Mouse (Mus musculus) MN1 (cell line): ENCODE data around the gene Bpifc.
A peak's percentile ranks its signal among the peaks of the same experiment; 100 is the strongest.
"Not testable (repeated sequence)": the region's sequence is repeated elsewhere in the genome, so short reads cannot be mapped to it uniquely, and the experiment has no call there.

Source experiments
- DNase-seq: peaks from one replicate; pipeline ENCODE4 v3.0.0-alpha.2; 2016; ENCODE audit warnings: low spot score

Gene Bpifc

GRCm38 (mm10) chr10:86011781-86012180 lies at the start of gene Bpifc:
Gene Bpifc, minus strand, starts transcription at chr10:86011895.
- peak; percentile 42 for DNase-seq

GRCm38 (mm10) chr10:86060267-86060666 lies 48.6 kb upstream of the Bpifc start:
- DNase-seq, result no peak

- DNase-seq, result no peak
Measured at GRCm38 (mm10) chr10:86057712-86058111, 46.0 kb upstream of the Bpifc start.

GRCm38 (mm10) chr10:86057286-86057685 lies 45.6 kb upstream of the Bpifc start:
- no peak for DNase-seq

- DNase-seq, result no peak
Measured at GRCm38 (mm10) chr10:86056297-86056903, 44.7 kb upstream of the Bpifc start.

GRCm38 (mm10) chr10:86052818-86053522 lies 41.3 kb upstream of the Bpifc start:
- no peak for DNase-seq

GRCm38 (mm10) chr10:86050522-86050921 lies 38.8 kb upstream of the Bpifc start:
- no peak for DNase-seq

- DNase-seq, result no peak
Measured at GRCm38 (mm10) chr10:86047786-86048185, 36.1 kb upstream of the Bpifc start.

GRCm38 (mm10) chr10:86046371-86046770 lies 34.7 kb upstream of the Bpifc start:
- no peak for DNase-seq

- no peak for DNase-seq
Measured at GRCm38 (mm10) chr10:86044066-86044465, 32.4 kb upstream of the Bpifc start.

GRCm38 (mm10) chr10:86043651-86044050 lies 32.0 kb upstream of the Bpifc start:
- DNase-seq, result no peak

GRCm38 (mm10) chr10:86034007-86034728 lies 22.5 kb upstream of the Bpifc start:
- DNase-seq, result no peak

GRCm38 (mm10) chr10:86032517-86032916 lies 20.8 kb upstream of the Bpifc start:
- DNase-seq, result no peak

- no peak for DNase-seq
Measured at GRCm38 (mm10) chr10:86030743-86031142, 19.0 kb upstream of the Bpifc start.

GRCm38 (mm10) chr10:86026807-86027206 lies 15.1 kb upstream of the Bpifc start:
- DNase-seq, result not testable (repeated sequence)

GRCm38 (mm10) chr10:86026354-86026753 lies 14.7 kb upstream of the Bpifc start:
- DNase-seq, result no peak

GRCm38 (mm10) chr10:86025906-86026305 lies 14.2 kb upstream of the Bpifc start:
- no peak for DNase-seq

GRCm38 (mm10) chr10:86023149-86023548 lies 11.5 kb upstream of the Bpifc start:
- no peak for DNase-seq

GRCm38 (mm10) chr10:86022474-86022816 lies 10.8 kb upstream of the Bpifc start:
- no peak for DNase-seq

GRCm38 (mm10) chr10:86021749-86022473 lies 10.2 kb upstream of the Bpifc start, which contains the start of gene Fbxo7:
Gene Fbxo7, plus strand, starts transcription at chr10:86021972.
- DNase-seq, result peak; percentile 96

GRCm38 (mm10) chr10:86021408-86021748 lies 9.7 kb upstream of the Bpifc start:
- no peak for DNase-seq

GRCm38 (mm10) chr10:86018813-86019212 lies 7.1 kb upstream of the Bpifc start:
- DNase-seq, result no peak

- no peak for DNase-seq
Measured at GRCm38 (mm10) chr10:86017781-86018180, 6.1 kb upstream of the Bpifc start.
